Mouse (Mus musculus): ENCODE measurements around the gene Selenom. TPM values are rescaled to one million over a fixed set of nuclear protein-coding genes. Genes with fewer than 3 reads are reported as not detected.

Selenom gene
- polyA plus RNA-seq (2012; rRNA removed), result 52.7 and 61.2 TPM in 2 replicates

GRCm38 (mm10) chr11:3514529-3515054, at the start of gene Selenom:
Gene Selenom (plus strand): TSS chr11:3514684.

DNA sequence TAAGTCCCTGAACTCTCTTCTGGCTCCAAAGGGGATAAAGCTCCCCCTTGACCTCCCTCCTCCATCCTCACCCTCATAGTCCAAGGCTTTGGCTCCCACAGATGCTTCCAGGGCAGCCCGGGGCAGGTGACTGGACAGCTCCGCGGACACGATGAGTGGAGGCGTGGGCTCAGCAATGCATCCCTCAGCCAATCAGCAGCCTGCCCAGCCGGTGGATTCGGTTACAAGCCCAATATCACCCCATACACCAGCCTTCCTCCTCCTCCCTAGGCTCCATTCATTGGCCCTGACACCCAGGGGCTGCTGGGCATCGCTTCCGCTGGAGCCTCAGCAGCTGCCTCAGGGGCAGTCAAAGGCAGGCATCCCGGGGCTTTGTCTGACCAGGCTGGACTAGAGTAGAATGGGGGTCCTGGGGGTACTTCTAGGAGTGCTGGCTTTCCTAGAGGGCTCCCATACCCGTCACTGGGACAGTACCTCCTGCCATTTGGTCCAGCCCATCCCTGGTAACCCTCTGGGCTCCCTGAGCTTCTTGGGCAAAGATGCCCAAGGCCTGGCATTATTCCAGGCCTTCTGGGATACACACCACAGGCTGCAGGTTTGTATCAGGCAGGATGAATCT, 26.4 kb upstream of the Selenom start, which contains the start of gene Pla2g3:
Gene Pla2g3, plus strand, starts transcription at position 333 of the 619 bp plus-strand sequence.

DNA sequence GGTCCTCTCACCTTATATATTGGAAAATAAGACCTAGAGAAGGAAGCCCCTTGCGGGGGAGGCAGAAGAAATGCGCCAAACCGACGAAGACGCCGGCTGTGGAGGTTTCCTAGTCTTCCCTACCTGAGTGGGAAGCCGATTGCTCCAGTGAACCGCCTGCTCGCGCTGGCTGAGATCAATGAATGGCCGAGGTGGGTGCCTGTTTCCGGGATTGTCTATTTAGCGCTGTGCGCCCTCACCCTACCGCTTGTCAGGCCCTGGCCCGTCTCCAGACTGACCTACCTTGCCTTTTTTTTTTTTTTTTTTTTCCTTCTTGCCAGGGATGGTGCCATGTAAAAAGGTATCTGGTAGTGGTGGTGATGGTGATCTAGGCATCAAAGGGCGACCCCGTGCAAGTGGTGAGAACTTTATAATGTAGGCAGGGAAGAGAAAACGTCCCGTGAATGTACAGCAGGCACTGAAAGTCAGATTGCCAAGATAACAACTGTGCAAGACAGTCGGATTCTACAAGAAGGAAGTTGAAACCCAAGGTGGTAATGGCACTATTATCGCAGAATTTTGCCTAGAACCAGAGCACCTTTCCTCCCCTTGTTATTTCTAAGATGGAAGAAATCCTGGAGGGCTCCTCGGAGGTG, 26.1 kb downstream of the Selenom start, which contains the start of gene Smtn:
Gene Smtn, minus strand, starts transcription at position 162 of the 635 bp plus-strand sequence.

Other genes with a start within 250 kb of the Selenom start
- gene Drg1, start 248.3 kb upstream of the Selenom start, polyA plus RNA-seq (2012; rRNA removed), result 125 TPM in 2 replicates
- 88.9 and 120 TPM in 2 replicates for gene Patz1, start 225.8 kb upstream of the Selenom start, polyA plus RNA-seq (2012; rRNA removed)
- gene Pik3ip1, start 184.3 kb upstream of the Selenom start, polyA plus RNA-seq (2012; rRNA removed), result 10.5 and 11.3 TPM in 2 replicates
- 65.6 and 82.6 TPM in 2 replicates for gene Limk2, start 105.5 kb upstream of the Selenom start, polyA plus RNA-seq (2012; rRNA removed)
- gene Rnf185, start 62.3 kb upstream of the Selenom start, polyA plus RNA-seq (2012; rRNA removed), result 21.6 and 34.7 TPM in 2 replicates
- gene Pla2g3, start 26.4 kb upstream of the Selenom start, polyA plus RNA-seq (2012; rRNA removed), result 0.94 and 1.3 TPM in 2 replicates
- 0.11 and 0.30 TPM in 2 replicates for gene Inpp5j, start 9.9 kb upstream of the Selenom start, polyA plus RNA-seq (2012; rRNA removed)
- 20.8 and 24.4 TPM in 2 replicates for gene Smtn, start 25.9 kb downstream of the Selenom start, polyA plus RNA-seq (2012; rRNA removed)
- 44.3 and 44.8 TPM in 2 replicates for gene Morc2a, start 134.5 kb downstream of the Selenom start, polyA plus RNA-seq (2012; rRNA removed)